Mouse (Mus musculus): ENCODE measurements around the gene Pygm.

Gene Pygm

GRCm38 (mm10) chr19:6385419-6385818 lies 1.2 kb downstream of the Pygm start:
- DNase-seq (ENCODE audit: low spot score in 2 of 2) = no peak

DNA sequence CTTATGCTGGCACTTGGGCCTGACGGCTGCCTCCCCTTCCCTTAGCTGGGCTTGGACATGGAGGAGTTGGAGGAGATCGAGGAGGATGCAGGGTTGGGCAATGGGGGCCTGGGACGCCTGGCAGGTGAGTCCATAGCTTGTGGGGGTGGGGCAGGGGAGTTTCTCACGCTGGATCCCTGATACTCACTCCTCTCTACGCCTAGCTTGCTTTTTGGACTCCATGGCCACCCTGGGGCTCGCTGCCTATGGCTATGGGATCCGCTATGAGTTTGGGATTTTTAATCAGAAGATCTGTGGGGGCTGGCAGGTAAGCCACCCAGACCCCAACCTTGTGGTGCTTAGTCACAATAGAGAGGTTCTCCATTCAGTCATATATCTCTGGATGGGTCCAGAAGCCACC lies 1.6 kb downstream of the Pygm start:
- no peak for DNase-seq (ENCODE audit: low spot score in 2 of 2)

DNA sequence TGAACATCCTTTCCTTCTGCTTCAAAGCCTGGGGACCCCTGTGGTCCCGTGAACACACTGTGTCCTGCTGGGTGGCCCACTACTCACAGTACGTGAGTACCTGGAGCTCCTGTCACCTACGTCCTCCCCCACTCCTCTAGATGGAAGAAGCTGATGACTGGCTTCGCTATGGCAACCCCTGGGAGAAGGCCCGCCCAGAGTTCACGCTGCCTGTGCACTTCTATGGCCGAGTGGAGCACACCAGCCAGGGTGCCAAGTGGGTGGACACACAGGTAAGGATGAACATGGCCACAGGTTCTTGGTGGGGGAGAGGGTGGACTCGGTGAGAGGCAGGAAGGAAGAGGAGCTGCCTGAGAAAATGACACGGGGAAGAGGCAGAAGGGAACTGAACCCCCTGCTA lies 2.0 kb downstream of the Pygm start:
- DNase-seq (ENCODE audit: low spot score in 2 of 2) = no peak

GRCm38 (mm10) chr19:6388006-6388405 lies 3.8 kb downstream of the Pygm start:
- DNase-seq (ENCODE audit: low spot score in 2 of 2) = peak in 1 of 2 experiments; percentile 21

GRCm38 (mm10) chr19:6389803-6390202 lies 5.6 kb downstream of the Pygm start:
- peak in 1 of 2 experiments; percentile 63 for DNase-seq (ENCODE audit: low spot score in 2 of 2)

DNA sequence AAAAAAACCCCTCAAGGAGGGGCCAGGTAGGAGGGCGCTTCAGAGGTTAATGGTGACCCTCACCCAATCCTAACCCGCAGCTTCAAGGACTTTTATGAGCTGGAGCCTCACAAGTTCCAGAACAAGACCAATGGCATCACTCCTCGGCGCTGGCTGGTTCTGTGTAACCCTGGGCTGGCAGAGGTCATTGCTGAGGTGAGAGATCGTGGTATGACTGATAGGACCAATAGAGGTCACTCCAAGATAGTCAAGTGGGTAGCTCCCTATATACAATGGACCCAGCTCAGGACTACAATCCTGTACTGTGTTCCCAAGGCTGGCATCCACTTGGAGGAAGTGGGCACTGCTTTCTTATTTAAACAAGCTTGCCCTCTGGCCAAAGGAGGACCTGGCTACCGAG lies 6.1 kb downstream of the Pygm start:
- no peak for DNase-seq (ENCODE audit: low spot score in 2 of 2)

GRCm38 (mm10) chr19:6392743-6393393 lies 8.7 kb downstream of the Pygm start:
- peak in 1 of 2 experiments; percentile 59 for DNase-seq (ENCODE audit: low spot score in 2 of 2)

- no peak for DNase-seq (ENCODE audit: low spot score in 2 of 2)
Observed at GRCm38 (mm10) chr19:6393637-6394036, 9.4 kb downstream of the Pygm start.

DNA sequence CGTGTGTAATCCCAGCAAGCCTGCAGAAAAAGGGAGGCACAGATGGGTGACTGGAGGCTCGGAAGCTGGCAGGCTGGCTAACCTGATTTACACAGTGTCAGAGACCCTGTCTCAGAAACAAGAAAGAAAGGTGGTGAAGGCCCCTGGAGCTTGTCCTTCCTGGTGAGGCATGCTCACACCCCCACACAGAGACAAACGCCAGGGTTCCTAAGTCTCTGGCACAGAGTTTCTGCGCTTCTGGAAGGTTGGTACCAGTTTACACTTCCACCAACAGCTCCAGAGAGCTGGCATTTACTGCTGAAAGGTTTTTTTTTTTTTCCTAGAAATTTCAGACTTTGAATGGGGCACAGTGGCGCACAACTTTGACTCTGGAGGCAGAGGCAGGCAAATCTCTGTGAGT lies 12.0 kb downstream of the Pygm start:
- no peak for DNase-seq (ENCODE audit: low spot score in 2 of 2)

DNA sequence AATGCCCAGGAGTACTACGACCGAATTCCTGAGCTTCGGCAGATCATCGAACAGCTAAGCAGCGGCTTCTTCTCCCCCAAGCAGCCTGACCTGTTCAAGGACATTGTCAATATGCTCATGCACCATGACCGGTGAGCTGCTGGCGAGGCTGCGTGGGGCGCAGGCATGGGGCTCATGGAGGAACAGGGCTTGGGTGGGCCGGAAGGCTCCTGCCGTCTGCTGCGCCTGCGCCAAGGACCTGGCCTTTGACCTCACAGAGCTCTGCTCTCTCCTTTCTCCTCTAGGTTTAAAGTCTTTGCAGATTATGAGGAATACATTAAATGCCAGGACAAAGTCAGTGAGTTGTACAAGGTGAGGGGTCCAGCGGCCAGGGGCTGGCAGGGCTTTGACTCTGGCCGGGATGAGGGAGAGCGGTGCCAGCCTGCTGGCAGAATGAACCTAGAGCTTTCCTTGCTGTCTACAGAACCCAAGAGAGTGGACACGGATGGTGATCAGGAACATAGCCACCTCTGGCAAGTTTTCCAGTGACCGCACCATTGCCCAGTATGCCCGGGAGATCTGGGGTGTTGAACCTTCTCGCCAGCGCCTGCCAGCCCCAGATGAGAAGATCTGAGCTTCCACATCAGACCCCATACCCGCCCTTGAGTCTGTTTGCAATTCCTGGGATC lies 13.5 kb downstream of the Pygm start:
- peak in 1 of 2 experiments; percentile 37 for DNase-seq (ENCODE audit: low spot score in 2 of 2)

GRCm38 (mm10) chr19:6398447-6399284 lies 14.5 kb downstream of the Pygm start:
- DNase-seq (ENCODE audit: low spot score in 2 of 2) = peak; percentile 69 to 84

- DNase-seq (ENCODE audit: low spot score in 2 of 2) = peak; percentile 67 to 87
Observed at GRCm38 (mm10) chr19:6399285-6400095, 15.3 kb downstream of the Pygm start, which contains the start of gene Rasgrp2. Rasgrp2 (plus strand) TSS chr19:6399340.

DNA sequence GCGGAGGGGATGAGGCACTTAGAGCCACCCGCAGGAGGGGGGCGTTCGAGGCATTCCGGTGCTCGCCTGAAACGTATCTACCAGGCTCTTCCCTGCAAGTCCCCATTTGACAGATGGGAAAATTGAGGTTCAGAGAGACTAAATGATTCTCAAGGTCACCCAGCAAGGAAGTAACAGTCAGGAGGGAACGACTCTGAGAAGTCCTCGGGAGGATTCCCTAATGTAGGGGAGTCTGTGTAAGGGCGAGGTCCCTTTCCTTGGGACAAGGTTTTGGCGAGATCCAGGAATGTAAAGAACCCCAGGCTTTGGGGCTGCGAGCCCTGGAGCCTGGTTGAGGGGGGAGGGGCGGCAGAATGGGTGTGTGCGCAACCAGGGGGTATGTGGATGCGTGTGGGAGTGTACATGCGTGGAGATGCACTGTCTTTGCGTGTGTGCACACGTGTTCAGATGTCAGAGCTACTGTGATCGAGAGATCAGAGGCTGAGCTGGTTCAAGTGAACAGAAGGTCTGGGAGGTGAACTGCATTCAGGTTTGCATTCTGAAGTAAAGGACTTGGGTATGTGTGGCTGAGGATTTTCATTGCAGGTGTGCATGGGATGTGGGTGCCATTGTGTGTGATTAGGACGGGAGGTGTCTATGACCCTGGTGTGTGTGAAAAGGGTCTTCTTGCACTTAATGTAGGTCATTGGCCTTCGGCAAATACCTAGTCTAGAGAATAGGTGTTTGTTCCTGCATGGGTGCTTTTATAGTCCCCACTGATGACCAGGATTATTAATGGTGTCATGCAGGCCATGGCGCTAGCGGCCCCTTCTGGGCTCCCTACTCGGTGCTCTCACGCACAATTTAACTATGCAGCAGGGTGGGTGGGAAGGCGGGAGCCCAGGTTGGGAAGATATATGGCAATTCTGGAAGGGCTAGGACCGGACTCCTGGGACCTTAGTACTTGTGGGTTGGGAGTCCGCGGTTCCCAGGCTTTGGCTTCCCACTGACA lies 16.2 kb downstream of the Pygm start:
- peak in 1 of 2 experiments; percentile 60 for DNase-seq (ENCODE audit: low spot score in 2 of 2)

- DNase-seq (ENCODE audit: low spot score in 2 of 2) = peak; percentile 83 to 88
Observed at GRCm38 (mm10) chr19:6401131-6401815, 17.1 kb downstream of the Pygm start.

GRCm38 (mm10) chr19:6401951-6402350 lies 17.8 kb downstream of the Pygm start:
- no peak for DNase-seq (ENCODE audit: low spot score in 2 of 2)

DNA sequence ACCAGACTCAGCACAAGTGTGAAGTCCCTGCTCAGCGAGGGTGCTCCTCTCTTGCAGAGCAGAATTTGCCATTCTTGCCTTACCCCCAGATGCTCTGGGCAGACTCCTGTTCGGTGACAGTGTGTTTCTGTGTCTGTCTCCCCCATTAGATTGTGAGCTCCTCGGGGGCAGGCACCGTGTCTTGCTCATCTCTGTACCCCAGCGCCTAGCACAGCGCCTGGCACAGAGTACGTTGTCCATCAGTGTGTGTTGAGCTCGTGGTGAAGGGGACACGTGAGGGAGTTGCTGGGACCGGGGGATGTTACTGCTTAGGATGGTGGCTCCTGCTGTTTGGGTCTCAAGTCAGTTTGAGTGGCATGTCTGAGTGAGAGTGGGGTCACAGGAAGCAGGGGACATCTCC lies 19.7 kb downstream of the Pygm start:
- no peak for DNase-seq (ENCODE audit: low spot score in 2 of 2)

DNA sequence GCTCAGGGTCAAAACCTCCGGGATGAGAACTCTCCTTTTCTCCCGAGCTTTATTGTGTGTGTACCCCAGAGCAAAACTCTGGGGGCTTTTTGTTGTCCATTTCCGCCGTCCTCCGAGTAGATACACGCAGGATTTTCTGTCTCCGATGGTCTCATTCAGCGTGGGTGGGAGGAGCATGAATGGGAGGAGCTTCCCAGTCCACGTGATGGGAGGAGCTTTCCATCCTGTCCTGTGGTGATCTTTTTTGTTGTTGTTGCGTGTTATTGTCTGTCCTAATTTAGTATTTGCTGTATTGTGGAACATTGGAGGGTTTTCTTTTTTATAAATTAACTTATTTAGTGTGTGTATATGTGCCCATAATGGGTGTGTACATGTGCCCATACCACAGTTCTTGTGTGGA lies 21.2 kb downstream of the Pygm start:
- no peak for DNase-seq (ENCODE audit: low spot score in 2 of 2)

DNA sequence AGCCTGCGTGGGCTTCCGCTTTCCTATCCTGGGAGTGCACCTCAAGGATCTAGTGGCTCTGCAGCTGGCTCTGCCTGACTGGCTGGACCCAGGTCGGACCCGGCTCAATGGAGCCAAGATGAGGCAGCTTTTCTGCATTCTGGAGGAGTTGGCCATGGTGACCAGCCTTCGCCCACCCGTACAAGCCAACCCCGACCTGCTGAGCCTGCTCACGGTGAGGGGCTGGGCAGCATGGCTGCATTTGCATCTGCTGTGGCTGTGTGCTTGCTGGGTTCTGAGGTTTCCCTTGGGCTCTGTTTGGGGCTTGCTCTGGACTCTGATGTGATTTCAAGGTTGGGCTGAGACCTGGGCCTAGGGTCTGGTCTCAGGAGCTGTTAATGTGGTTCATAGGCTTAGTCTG lies 22.9 kb downstream of the Pygm start:
- no peak for DNase-seq (ENCODE audit: low spot score in 2 of 2)

GRCm38 (mm10) chr19:6407816-6408510 lies 23.8 kb downstream of the Pygm start:
- DNase-seq (ENCODE audit: low spot score in 2 of 2) = no peak
